12 mouse cellular contexts compared by ENCODE assay signal in the genomic region with DNA sequence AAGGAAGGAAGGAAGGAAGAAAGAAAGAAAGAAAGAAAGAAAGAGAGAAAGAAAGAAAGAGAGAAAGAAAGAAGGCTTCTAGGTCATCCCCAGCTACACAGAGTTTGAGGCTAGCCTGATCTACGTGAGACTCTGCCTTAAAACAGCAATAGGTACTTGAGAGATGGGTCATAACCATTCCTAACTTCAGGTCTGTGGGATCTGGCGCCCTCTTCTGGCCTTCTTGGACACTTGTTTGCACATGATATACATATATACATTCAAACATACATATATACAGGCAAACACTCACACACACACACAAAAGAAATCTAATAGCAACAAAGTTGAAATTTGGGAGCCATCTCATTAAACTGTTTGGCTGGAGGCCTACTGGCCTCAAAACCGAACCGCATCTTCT. TPM values are rescaled to one million over a fixed set of nuclear protein-coding genes. Genes with fewer than 3 reads are reported as not detected.
DNase-seq lines count a peak whose midpoint lies in the region; ATAC-seq lines count a peak whose summit lies in the region.
"Had no signal": no experiment of that assay in that cellular context is flagged by ENCODE, and none has a peak within 500 bp of the region (broad histone marks: within the 10 kb centered on the region; RNA-seq: fewer than 3 reads in every experiment).

No protein-coding gene starts in this region.

- H3K36me3 ChIP-seq in liver, embryonic 11.5 days (ENCODE audit: control insufficient read depth, insufficient read depth, low read length) = no peaks in the 10 kb centered on the region
- H3K36me3 ChIP-seq: G1E; hindbrain, embryonic 13.5 days; midbrain, embryonic 13.5 days had no signal

- no peak overlapping the region for H3K4me2 ChIP-seq in liver, embryonic 11.5 days
- H3K4me2 ChIP-seq: hindbrain, embryonic 13.5 days; midbrain, embryonic 13.5 days had no signal

- H3K27me3 ChIP-seq in liver, embryonic 11.5 days (replicated peaks; ENCODE audit: control insufficient read depth, insufficient read depth, low read length) = peaks cover 31% of the 10 kb centered on the region

- H3K27ac ChIP-seq in liver, embryonic 11.5 days (ENCODE audit: low read depth, low read length) = no peak overlapping the region
- H3K27ac ChIP-seq: hindbrain, embryonic 13.5 days; midbrain, embryonic 13.5 days had no signal

- peak; percentile 39 to 45 for DNase-seq in cerebellum, postnatal 10 days
- no peak for DNase-seq in cerebellum, adult 11 months
- DNase-seq in liver = peak; percentile 39
- no peak for DNase-seq in liver, embryonic 11.5 days (ENCODE audit: low spot score)
- peak; percentile 31 for DNase-seq in MN1 (ENCODE audit: low spot score)
- DNase-seq in retina, postnatal 1 day = peak; percentile 64
- no peak for DNase-seq in heart, postnatal 4 days
- no peak for DNase-seq in layer of hippocampus, adult 9-11 months

- no peak for ATAC-seq in liver, embryonic 11.5 days (replicated peaks; ENCODE audit: low FRiP score)
- ATAC-seq: midbrain, embryonic 13.5 days had no signal

- H3K9ac ChIP-seq in liver, embryonic 11.5 days (ENCODE audit: low read depth, low read length) = no peak overlapping the region
- H3K9ac ChIP-seq: hindbrain, embryonic 13.5 days; midbrain, embryonic 13.5 days had no signal

- H3K4me3 ChIP-seq in liver, embryonic 11.5 days (ENCODE audit: low read depth, low read length) = no peak overlapping the region
- H3K4me3 ChIP-seq: hindbrain, embryonic 13.5 days; midbrain, embryonic 13.5 days had no signal

- H3K4me1 ChIP-seq in liver, embryonic 11.5 days (replicated peaks; ENCODE audit: control insufficient read depth, insufficient read depth, low read length) = no peaks in the 10 kb centered on the region

- WGBS in liver, embryonic 11.5 days = 65% methylated on average over 4 of the region's 4 CpGs

- H3K9me3 ChIP-seq in liver, embryonic 11.5 days (ENCODE audit: control insufficient read depth, low read length) = no peaks in the 10 kb centered on the region
- H3K9me3 ChIP-seq: G1E; hindbrain, embryonic 13.5 days; midbrain, embryonic 13.5 days had no signal

RNA-seq across cellular contexts. Expression of gene Tulp1, which starts 19.3 kb away (rescaled TPM):
- polyA plus RNA-seq in liver, embryonic 11.5 days (2014; fragmentation: Nextera tagmentation; extraction: Ambion mirVana) = 2.8 and 3.3 TPM in 2 replicates
- total RNA-seq in heart, postnatal 4 days (2021) = 1 to 10 TPM; 1.0 to 1.5 TPM
- total RNA-seq: left cerebral cortex, postnatal 10 days had no signal
- polyA plus RNA-seq: G1E had no signal

RNA-seq across cellular contexts. Expression of gene Tead3, which starts 33.7 kb away (rescaled TPM):
- polyA plus RNA-seq in liver, embryonic 11.5 days (2014; fragmentation: Nextera tagmentation; extraction: Ambion mirVana) = 4.3 and 4.6 TPM in 2 replicates
- total RNA-seq in heart, postnatal 4 days (2021) = 10 to 100 TPM; 26.3 to 30.2 TPM

RNA-seq across cellular contexts. Expression of gene Rpl10a, which starts 56.0 kb away (rescaled TPM):
- polyA plus RNA-seq in liver, embryonic 11.5 days (2014; fragmentation: Nextera tagmentation; extraction: Ambion mirVana) = 683 and 733 TPM in 2 replicates
- 100 to 1,000 TPM; 663 to 665 TPM for total RNA-seq in heart, postnatal 4 days (2021)

Comparison
In these comparisons a context has a peak if more than half of its experiments do, and no peak if none do; other contexts are left out.
1. DNase-seq: peak in cerebellum, postnatal 10 days (2 of 2), liver (single experiment), MN1 (single experiment) and retina, postnatal 1 day (single experiment); none in cerebellum, adult 11 months (single experiment), liver, embryonic 11.5 days (single experiment), heart, postnatal 4 days (single experiment) and layer of hippocampus, adult 9-11 months (single experiment).